Mouse (Mus musculus) midbrain, embryonic 11.5 days (tissue): ENCODE measurements at regions not wholly inside any gene's neighbourhood (a gene's known extent, or its start where the extent isn't known, plus 50 kb on each side); places are given as distances from the start of the nearest gene placed in this dataset.

Experiments
- ATAC-seq: fragments of 200-750 bp; cut with Nextera tagmentation; 2 replicates; pipeline ENCODE4 v1.8.0; 2017; ENCODE audit warnings: moderate TSS enrichment, moderate library complexity; ENCODE audit not compliant: low FRiP score
- DNase-seq: peaks from one replicate; pipeline ENCODE4 v3.0.0; 2015; ENCODE audit warnings: low spot score; ENCODE audit errors: missing footprints
- H3K27ac ChIP-seq: fragments of 300-500 bp; sonication (generic); 2 replicates; pipeline ENCODE4 v1.5.1; 2014; ENCODE audit warnings: low read depth, low read length
- H3K27me3 ChIP-seq: fragments of 300-500 bp; sonication (generic); 2 replicates; pipeline ENCODE4 v1.6.1; 2014; ENCODE audit warnings: mild to moderate bottlenecking, low read length, moderate library complexity, mixed read lengths; ENCODE audit not compliant: control insufficient read depth, insufficient read depth
- H3K36me3 ChIP-seq: fragments of 300-500 bp; sonication (generic); 2 replicates; pipeline ENCODE4 v1.6.1; 2014; ENCODE audit warnings: mild to moderate bottlenecking, low read length, moderate library complexity, mixed read lengths; ENCODE audit not compliant: control insufficient read depth, insufficient read depth
- H3K4me1 ChIP-seq: fragments of 300-500 bp; sonication (generic); 2 replicates; pipeline ENCODE4 v1.6.1; 2014; ENCODE audit warnings: low read length; ENCODE audit not compliant: control insufficient read depth, insufficient read depth
- H3K4me2 ChIP-seq: fragments of 300-500 bp; sonication (generic); 2 replicates; pipeline ENCODE4 v1.6.1; 2014; ENCODE audit warnings: mild to moderate bottlenecking, moderate library complexity
- H3K4me3 ChIP-seq: fragments of 300-500 bp; sonication (generic); 2 replicates; pipeline ENCODE4 v1.5.1; 2014; ENCODE audit warnings: low read depth, low read length
- H3K9ac ChIP-seq: fragments of 300-500 bp; sonication (generic); 2 replicates; pipeline ENCODE4 v1.6.1; 2014; ENCODE audit warnings: low read length
- H3K9me3 ChIP-seq: fragments of 300-500 bp; sonication (generic); 2 replicates; pipeline ENCODE4 v1.6.1; 2016; ENCODE audit warnings: low read length; ENCODE audit not compliant: control insufficient read depth
- WGBS: fragments of 180-500 bp; shearing (Covaris S2); extraction: QIAGEN DNeasy Blood & Tissue Kit; methylation state at CpG from one replicate; pipeline ENCODE4 v1.1.7; 2014; 5-methylcytosine and 5-hydroxymethylcytosine counted together

DNA sequence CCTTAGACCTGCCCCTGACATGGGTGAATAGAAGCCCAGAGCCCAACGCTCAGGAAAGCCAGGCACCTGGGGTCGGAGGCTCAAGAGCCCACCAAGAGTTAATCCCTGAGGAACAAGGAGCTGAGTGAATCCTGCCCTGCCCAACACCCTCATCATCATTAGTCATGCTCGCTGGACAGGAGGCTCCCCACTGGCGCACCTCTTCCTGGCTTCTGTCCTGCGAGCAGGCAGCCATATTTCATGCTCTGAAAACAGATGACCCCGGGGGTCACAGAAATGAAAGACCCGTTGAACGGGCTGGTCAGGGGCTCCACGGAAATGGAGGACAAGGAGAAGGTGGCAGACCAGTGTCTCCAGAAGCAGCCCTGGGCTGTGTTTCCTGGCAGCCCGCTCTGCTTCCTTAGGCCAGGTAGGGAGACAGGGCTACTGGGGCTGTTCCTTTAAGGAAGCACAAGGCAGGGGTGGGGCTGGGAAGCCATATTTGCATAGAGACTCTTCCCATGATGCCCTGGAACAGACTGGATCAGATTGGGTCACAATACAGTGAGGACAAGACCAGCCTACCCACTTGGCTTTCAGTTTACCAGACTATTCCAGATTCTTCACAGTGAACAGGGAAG lies 138.1 kb upstream of the Rbm19 start:
- Histone ChIP-seq H3K36me3 (no peaks in the 10 kb centered on the region), H3K27me3 (no peaks in the 10 kb centered on the region; the same call in 1 of the 2 replicates), H3K4me2 (no peak overlapping the region), H3K9ac (no peak overlapping the region), H3K4me1 (no peaks in the 10 kb centered on the region), H3K9me3 (no peaks in the 10 kb centered on the region), H3K4me3 (no peak overlapping the region), H3K27ac (no peak overlapping the region)
- ATAC-seq (no peak), DNase-seq (no peak)
- WGBS = 42% methylated on average over 10 of the region's 10 CpGs

DNA sequence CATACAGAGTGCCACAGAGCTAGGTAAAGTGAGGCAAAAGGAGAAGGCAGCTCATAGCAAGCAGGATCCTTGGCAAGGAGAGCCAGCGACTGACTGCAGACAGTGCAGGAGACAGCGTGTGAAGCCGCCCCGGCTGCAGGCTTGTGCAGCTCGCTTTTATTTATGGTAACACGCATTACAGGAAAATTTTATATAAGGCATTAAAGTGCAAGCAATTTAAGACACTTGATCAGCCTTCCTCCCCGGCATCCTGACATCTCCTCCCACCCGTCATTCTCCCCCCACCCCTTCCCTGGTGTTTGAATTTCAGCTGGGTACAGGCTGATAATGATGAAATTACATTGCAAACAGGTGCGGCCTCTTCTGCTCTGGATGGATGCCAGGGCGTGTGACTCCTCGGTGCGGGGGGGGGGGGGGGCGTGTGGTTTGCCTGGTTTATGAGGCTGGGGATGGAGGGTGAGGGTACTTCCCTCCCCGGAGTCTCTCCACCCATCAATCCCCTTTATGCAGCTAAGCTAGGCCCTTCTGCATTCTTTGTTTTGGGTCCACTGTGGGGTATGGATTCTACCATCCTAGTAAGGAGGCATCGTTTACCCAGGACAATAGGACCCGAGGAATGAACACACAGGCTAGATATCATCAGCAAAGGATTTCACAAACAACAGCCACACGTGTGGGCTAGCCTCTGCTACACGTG lies 135.0 kb upstream of the Rbm19 start:
- WGBS = 87% methylated on average over 16 of the region's 18 CpGs
- H3K4me1 ChIP-seq = no peaks in the 10 kb centered on the region
- no peak for DNase-seq

DNA sequence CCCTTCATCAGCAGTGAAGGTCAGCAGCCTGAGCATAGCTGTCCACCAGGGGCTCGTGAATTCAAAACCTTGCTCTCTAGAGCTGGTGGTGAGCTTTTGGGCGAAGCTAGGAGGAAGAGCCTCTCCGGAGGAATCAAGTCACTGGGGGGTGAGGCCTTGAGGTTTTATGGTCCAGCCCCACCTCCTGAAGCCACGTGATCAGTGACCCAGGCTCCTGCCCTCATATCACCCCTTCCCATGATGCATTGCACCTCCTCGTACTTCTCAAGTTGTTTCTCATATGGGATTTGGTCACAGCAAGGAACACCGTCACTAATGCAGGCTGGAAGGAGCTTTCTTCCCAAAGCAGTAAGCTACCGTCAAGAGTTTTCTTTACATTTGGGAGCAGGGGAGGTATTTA lies 132.1 kb upstream of the Rbm19 start:
- DNase-seq = no peak
- no peaks in the 10 kb centered on the region for H3K36me3 ChIP-seq
- no peaks in the 10 kb centered on the region for H3K4me1 ChIP-seq
- H3K9me3 ChIP-seq = no peaks in the 10 kb centered on the region
- H3K27ac ChIP-seq = no peak overlapping the region
- no peak overlapping the region for H3K4me2 ChIP-seq
- H3K9ac ChIP-seq = no peak overlapping the region
- H3K27me3 ChIP-seq = no peaks in the 10 kb centered on the region; the same call in 1 of the 2 replicates
- 78% methylated on average over 7 of the region's 7 CpGs for WGBS
- no peak overlapping the region for H3K4me3 ChIP-seq
- ATAC-seq = no peak

More for the DNA sequence above, 135.0 kb upstream of the Rbm19 start:
- Histone ChIP-seq H3K9me3 (no peaks in the 10 kb centered on the region), H3K27me3 (no peaks in the 10 kb centered on the region; the same call in 1 of the 2 replicates), H3K36me3 (no peaks in the 10 kb centered on the region), H3K27ac (no peak overlapping the region), H3K4me2 (no peak overlapping the region), H3K9ac (no peak overlapping the region), H3K4me3 (no peak overlapping the region)
- ATAC-seq = no peak

DNA sequence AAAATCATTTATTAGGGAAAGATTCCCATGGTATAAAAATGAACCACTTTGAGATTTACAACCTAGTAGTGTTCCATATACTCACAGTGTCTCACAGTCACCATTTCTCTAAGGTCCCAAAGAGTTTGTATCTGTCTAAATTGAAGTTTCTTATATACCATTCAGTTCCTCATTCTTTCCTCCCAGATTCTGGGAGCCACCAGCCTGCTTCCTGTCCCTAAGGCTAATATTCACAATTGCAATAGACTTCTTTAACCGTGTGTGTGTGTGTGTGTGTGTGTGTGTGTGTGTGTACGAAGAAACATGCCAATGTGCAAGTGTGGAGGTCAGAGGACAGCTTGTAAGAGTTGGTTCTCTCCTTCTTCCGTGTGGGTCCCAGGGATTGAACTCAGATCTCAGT lies 124.1 kb upstream of the Rbm19 start:
- no peak for ATAC-seq
- Histone ChIP-seq H3K27me3 (no peaks in the 10 kb centered on the region), H3K4me1 (no peaks in the 10 kb centered on the region), H3K27ac (no peak overlapping the region), H3K9ac (no peak overlapping the region), H3K9me3 (no peaks in the 10 kb centered on the region), H3K4me3 (no peak overlapping the region), H3K36me3 (no peaks in the 10 kb centered on the region), H3K4me2 (no peak overlapping the region)
- DNase-seq = no peak
- 80% methylated on average over 3 of the region's 3 CpGs for WGBS

DNA sequence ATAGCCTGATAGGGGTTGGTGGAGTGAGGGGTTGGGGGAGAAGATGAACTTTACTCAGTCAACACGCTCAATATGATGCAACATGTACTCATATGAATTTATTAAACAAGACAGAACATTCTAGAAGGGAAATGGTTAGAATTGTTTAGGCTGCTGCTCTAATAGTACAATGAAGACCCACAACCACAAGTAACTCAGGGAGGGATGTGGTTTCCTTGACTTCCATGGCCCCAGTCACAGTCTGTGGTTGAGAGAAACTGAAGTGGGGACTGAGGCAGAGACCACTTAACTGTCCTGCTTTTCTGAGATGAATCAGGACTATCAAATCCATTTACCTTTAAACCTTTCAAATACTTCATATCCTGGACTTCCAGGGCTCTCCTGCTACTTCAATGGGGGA lies 120.5 kb upstream of the Rbm19 start:
- Histone ChIP-seq H3K27me3 (no peaks in the 10 kb centered on the region), H3K9me3 (no peaks in the 10 kb centered on the region), H3K4me3 (no peak overlapping the region), H3K4me1 (no peaks in the 10 kb centered on the region), H3K27ac (no peak overlapping the region), H3K36me3 (no peaks in the 10 kb centered on the region), H3K9ac (no peak overlapping the region), H3K4me2 (no peak overlapping the region)
- DNase-seq (no peak), ATAC-seq (no peak)
- WGBS = 95% methylated on average over 1 of the region's 1 CpGs

DNA sequence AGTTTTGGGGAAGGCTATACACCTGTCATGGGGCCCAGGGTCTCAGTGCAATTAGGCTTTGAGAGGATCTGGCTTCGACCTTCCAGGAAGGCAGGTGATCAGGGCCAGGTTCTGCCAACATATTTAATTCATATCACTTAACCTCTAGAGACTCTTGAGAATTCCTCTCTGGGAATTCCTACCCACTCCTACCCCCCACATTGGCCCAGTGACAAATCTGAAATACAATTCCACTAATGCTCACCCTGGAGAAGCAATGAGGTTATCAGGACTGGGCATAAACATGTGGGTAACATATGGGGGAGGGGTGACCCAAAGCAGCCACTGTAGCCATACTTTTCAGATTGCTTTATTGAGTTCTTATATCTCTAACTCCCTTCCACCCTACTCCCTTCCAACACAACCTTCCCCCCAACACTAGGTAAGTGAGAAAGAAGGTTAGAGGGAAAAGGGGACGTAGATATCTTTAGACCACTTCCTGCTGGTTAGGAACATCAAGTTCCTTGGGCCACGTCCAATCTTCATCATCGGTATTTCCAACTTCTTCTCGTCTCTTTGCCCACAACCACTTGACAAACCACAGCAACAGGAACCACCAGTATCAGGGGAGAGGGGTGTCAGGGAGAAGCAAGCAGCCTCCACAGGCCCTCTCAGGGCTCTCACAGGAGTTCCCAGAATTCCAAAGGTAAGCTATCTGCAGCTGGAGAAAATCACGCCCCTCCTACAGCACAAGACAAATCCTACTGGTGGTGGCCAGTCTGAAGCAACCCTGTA lies 110.4 kb upstream of the Rbm19 start:
- Histone ChIP-seq H3K9me3 (no peaks in the 10 kb centered on the region; the same call in 1 of the 2 replicates), H3K4me2 (no peak overlapping the region), H3K4me1 (no peaks in the 10 kb centered on the region), H3K9ac (no peak overlapping the region), H3K4me3 (no peak overlapping the region), H3K36me3 (no peaks in the 10 kb centered on the region), H3K27ac (no peak overlapping the region), H3K27me3 (no peaks in the 10 kb centered on the region)
- WGBS = 85% methylated on average over 6 of the region's 6 CpGs
- no peak for DNase-seq
- ATAC-seq = no peak

DNA sequence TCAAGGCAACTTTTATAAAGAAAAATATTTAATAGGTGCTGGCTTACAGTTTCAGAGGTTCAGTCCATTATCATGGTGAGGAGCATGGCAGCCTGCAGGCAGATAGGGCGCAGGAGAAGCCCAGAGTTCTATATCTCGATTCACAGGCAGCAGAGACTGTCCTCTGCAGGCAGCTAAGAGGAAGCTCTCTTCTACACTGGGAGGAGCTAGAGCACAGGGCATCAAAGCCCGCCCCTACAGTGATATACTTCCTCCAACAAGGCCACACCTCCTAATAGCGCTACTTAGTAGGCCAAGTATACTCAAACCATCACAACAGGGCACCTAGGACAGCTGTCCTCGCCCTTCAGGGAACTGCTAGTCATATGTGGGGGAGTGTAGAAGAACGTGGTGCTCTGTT lies 108.5 kb upstream of the Rbm19 start:
- DNase-seq (no peak), ATAC-seq (no peak)
- H3K9me3 ChIP-seq = no peaks in the 10 kb centered on the region; the same call in 1 of the 2 replicates
- no peaks in the 10 kb centered on the region for H3K27me3 ChIP-seq
- no peak overlapping the region for H3K4me3 ChIP-seq
- no peak overlapping the region for H3K27ac ChIP-seq
- H3K4me2 ChIP-seq = no peak overlapping the region
- H3K36me3 ChIP-seq = no peaks in the 10 kb centered on the region
- 58% methylated on average over 6 of the region's 6 CpGs for WGBS
- no peaks in the 10 kb centered on the region for H3K4me1 ChIP-seq
- no peak overlapping the region for H3K9ac ChIP-seq

DNA sequence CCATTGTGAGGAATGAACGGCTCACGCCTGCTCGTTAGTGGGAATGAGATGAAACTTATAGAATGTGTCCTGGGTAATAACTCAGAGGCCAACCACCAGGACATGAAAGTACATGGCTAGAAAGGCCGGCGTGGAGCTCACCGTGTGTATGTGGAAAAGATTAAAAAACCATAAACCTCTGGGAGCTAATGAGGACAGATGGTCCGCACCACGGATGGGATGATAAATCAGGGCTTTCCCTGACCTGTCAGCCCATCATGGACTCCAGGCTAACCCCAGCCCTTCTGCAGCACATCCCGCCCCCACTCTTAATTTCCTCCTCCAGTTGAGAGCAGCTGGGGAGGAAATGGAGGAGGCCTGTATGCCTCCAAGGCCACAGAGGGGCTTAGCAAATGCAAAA lies 108.0 kb upstream of the Rbm19 start:
- WGBS = 92% methylated on average over 9 of the region's 9 CpGs
- no peak for ATAC-seq
- H3K4me2 ChIP-seq = no peak overlapping the region

DNA sequence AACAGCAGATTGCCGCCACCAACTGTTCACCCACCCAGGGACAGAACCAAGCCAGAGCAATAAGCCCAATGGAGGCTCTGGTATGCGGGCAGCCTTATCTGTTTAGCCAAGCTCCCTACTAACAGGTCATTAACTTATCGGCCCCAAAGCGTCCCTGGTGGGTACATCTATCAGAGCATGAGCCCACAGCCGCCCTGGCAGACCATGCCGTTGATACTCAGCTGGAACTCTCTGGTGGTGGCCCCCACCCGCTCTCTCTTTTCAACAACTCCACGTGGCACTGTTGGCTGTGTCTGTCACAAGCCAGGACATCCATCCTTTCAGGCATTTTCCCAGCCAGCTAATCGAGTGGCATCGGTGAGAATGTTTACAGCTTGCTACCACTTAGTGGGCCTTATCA lies 100.8 kb upstream of the Rbm19 start:
- Histone ChIP-seq H3K4me2 (no peak overlapping the region), H3K9ac (no peak overlapping the region), H3K4me3 (no peak overlapping the region), H3K36me3 (no peaks in the 10 kb centered on the region), H3K4me1 (no peaks in the 10 kb centered on the region), H3K27me3 (no peaks in the 10 kb centered on the region), H3K27ac (no peak overlapping the region), H3K9me3 (no peaks in the 10 kb centered on the region; the same call in 1 of the 2 replicates)
- DNase-seq = no peak
- 83% methylated on average over 10 of the region's 10 CpGs for WGBS
- ATAC-seq = no peak

More for the DNA sequence above, 108.0 kb upstream of the Rbm19 start:
- Histone ChIP-seq H3K27ac (no peak overlapping the region), H3K4me3 (no peak overlapping the region), H3K9me3 (no peaks in the 10 kb centered on the region; the same call in 1 of the 2 replicates), H3K9ac (no peak overlapping the region), H3K27me3 (no peaks in the 10 kb centered on the region), H3K36me3 (no peaks in the 10 kb centered on the region), H3K4me1 (no peaks in the 10 kb centered on the region)
- DNase-seq = no peak
